Mouse (Mus musculus): Measurements from ENCODE around the gene Kcnc3.

The Kcnc3 gene

GRCm38 (mm10) chr7:44590402-44591347 lies at the start of gene Kcnc3:
TSS of gene Kcnc3 (plus strand) at chr7:44590664.
- no peak for DNase-seq (ENCODE audit: extremely low read depth, low read depth)

- no peak for DNase-seq (ENCODE audit: extremely low read depth, low read depth)
Observed at GRCm38 (mm10) chr7:44542555-44542954, 47.9 kb upstream of the Kcnc3 start.

GRCm38 (mm10) chr7:44543071-44543470 lies 47.4 kb upstream of the Kcnc3 start:
- DNase-seq (ENCODE audit: extremely low read depth, low read depth): no peak

- DNase-seq (ENCODE audit: extremely low read depth, low read depth): no peak
Observed at GRCm38 (mm10) chr7:44546274-44546673, 44.2 kb upstream of the Kcnc3 start.

- no peak for DNase-seq (ENCODE audit: extremely low read depth, low read depth)
Observed at GRCm38 (mm10) chr7:44547041-44547440, 43.4 kb upstream of the Kcnc3 start.

GRCm38 (mm10) chr7:44547725-44548124 lies 42.7 kb upstream of the Kcnc3 start:
- DNase-seq (ENCODE audit: extremely low read depth, low read depth): no peak

GRCm38 (mm10) chr7:44548497-44549087 lies 41.9 kb upstream of the Kcnc3 start, which contains the start of gene Pold1:
TSS of gene Pold1 (minus strand) at chr7:44548849.
- DNase-seq (ENCODE audit: extremely low read depth, low read depth): peak; percentile 92

- DNase-seq (ENCODE audit: extremely low read depth, low read depth): no peak
Observed at GRCm38 (mm10) chr7:44549621-44550408, 40.6 kb upstream of the Kcnc3 start.

GRCm38 (mm10) chr7:44550409-44550678 lies 40.1 kb upstream of the Kcnc3 start:
- no peak for DNase-seq (ENCODE audit: extremely low read depth, low read depth)

GRCm38 (mm10) chr7:44551301-44551700 lies 39.2 kb upstream of the Kcnc3 start:
- no peak for DNase-seq (ENCODE audit: extremely low read depth, low read depth)

GRCm38 (mm10) chr7:44551731-44552130 lies 38.7 kb upstream of the Kcnc3 start:
- no peak for DNase-seq (ENCODE audit: extremely low read depth, low read depth)

- DNase-seq (ENCODE audit: extremely low read depth, low read depth): no peak
Observed at GRCm38 (mm10) chr7:44552141-44552908, 38.1 kb upstream of the Kcnc3 start.

- peak; percentile 83 for DNase-seq (ENCODE audit: extremely low read depth, low read depth)
Observed at GRCm38 (mm10) chr7:44553196-44553764, 37.2 kb upstream of the Kcnc3 start.

- DNase-seq (ENCODE audit: extremely low read depth, low read depth): peak; percentile 82
Observed at GRCm38 (mm10) chr7:44553826-44554225, 36.6 kb upstream of the Kcnc3 start, which contains the start of gene Nr1h2. TSS of gene Nr1h2 (minus strand) at chr7:44553951.

GRCm38 (mm10) chr7:44557629-44558028 lies 32.8 kb upstream of the Kcnc3 start:
- no peak for DNase-seq (ENCODE audit: extremely low read depth, low read depth)

- DNase-seq (ENCODE audit: extremely low read depth, low read depth): peak; percentile 66
Observed at GRCm38 (mm10) chr7:44560435-44561400, 29.7 kb upstream of the Kcnc3 start.

- no peak for DNase-seq (ENCODE audit: extremely low read depth, low read depth)
Observed at GRCm38 (mm10) chr7:44563284-44563683, 27.2 kb upstream of the Kcnc3 start.

- DNase-seq (ENCODE audit: extremely low read depth, low read depth): no peak
Observed at GRCm38 (mm10) chr7:44564486-44564885, 26.0 kb upstream of the Kcnc3 start.

- no peak for DNase-seq (ENCODE audit: extremely low read depth, low read depth)
Observed at GRCm38 (mm10) chr7:44565414-44565813, 25.1 kb upstream of the Kcnc3 start.

- DNase-seq (ENCODE audit: extremely low read depth, low read depth): no peak
Observed at GRCm38 (mm10) chr7:44568803-44569202, 21.7 kb upstream of the Kcnc3 start.
